Mouse (Mus musculus) erythroblast, embryonic 14.5 days (primary cell): ENCODE data around the gene Zbtb24. TPM values are rescaled to one million over a fixed set of nuclear protein-coding genes. Genes with fewer than 3 reads are reported as not detected.

Experiments used
- H3K27me3 ChIP-seq: 2 replicates; pipeline ENCODE4 v1.6.1; 2012; ENCODE audit warnings: inconsistent platforms; ENCODE audit not compliant: control insufficient read depth
- H3K36me3 ChIP-seq: 2 replicates; pipeline ENCODE4 v1.6.1; 2012; ENCODE audit warnings: mild to moderate bottlenecking, inconsistent platforms; ENCODE audit not compliant: control insufficient read depth
- H3K4me1 ChIP-seq: 2 replicates; pipeline ENCODE4 v1.6.1; 2012; ENCODE audit warnings: inconsistent platforms; ENCODE audit not compliant: control insufficient read depth
- H3K4me3 ChIP-seq: replicated peaks from 2 replicates; pipeline ENCODE3; 2012; ENCODE audit warnings: moderate library complexity, mild to moderate bottlenecking, inconsistent platforms
- H3K9me3 ChIP-seq: 2 replicates; pipeline ENCODE4 v1.6.1; 2012; ENCODE audit warnings: low read length, inconsistent platforms, mixed read lengths; ENCODE audit not compliant: control insufficient read depth
- GATA1 ChIP-seq: IDR thresholded peaks from 2 replicates; pipeline ENCODE4 v1.6.1; 2012; ENCODE audit warnings: low read length, inconsistent platforms, mixed read lengths
- TAL1 ChIP-seq: IDR thresholded peaks from 3 replicates; pipeline ENCODE4 v1.6.1; 2012; ENCODE audit warnings: low read length, inconsistent platforms, mixed read lengths
- polyA plus RNA-seq: library from polyadenylated mRNA; stranded (reverse); fragments of >175 nt; gene quantifications from 2 replicates; pipeline ENCODE4 v1.2.3, GENCODE M21; 2012

Gene Zbtb24
- polyA plus RNA-seq, 1 experiment: 0.45 TPM

- no peak overlapping the region for H3K4me3 ChIP-seq
- H3K27me3 ChIP-seq: no peaks in the 10 kb centered on the region
- H3K36me3 ChIP-seq: peaks cover 57% of the 10 kb centered on the region
- peaks cover 7% of the 10 kb centered on the region for H3K4me1 ChIP-seq
- TF ChIP-seq TAL1 (no peak), GATA1 (no peak)
- H3K9me3 ChIP-seq: no peaks in the 10 kb centered on the region
These were observed 10.3 kb downstream of the Zbtb24 start for GRCm38 (mm10) chr10:41460501-41460900.

- H3K4me3 ChIP-seq: no peak overlapping the region
- no peak for TF ChIP-seq TAL1
- no peak for TF ChIP-seq GATA1
These were observed 11.0 kb downstream of the Zbtb24 start for GRCm38 (mm10) chr10:41461057-41461722.

GRCm38 (mm10) chr10:41464401-41464955 lies 14.3 kb downstream of the Zbtb24 start:
- no peak for TF ChIP-seq TAL1
- Histone ChIP-seq H3K4me1 (no peaks in the 10 kb centered on the region), H3K9me3 (no peaks in the 10 kb centered on the region), H3K36me3 (peaks cover 36% of the 10 kb centered on the region), H3K27me3 (no peaks in the 10 kb centered on the region), H3K4me3 (no peak overlapping the region)

More at GRCm38 (mm10) chr10:41461057-41461722, 11.0 kb downstream of the Zbtb24 start:
- Histone ChIP-seq H3K27me3 (no peaks in the 10 kb centered on the region), H3K4me1 (peaks cover 5% of the 10 kb centered on the region), H3K9me3 (no peaks in the 10 kb centered on the region), H3K36me3 (peaks cover 53% of the 10 kb centered on the region)

- peaks cover 23% of the 10 kb centered on the region for H3K36me3 ChIP-seq
- no peaks in the 10 kb centered on the region for H3K4me1 ChIP-seq
- no peaks in the 10 kb centered on the region for H3K9me3 ChIP-seq
- TF ChIP-seq TAL1: no peak
- no peak for TF ChIP-seq GATA1
- H3K4me3 ChIP-seq: no peak overlapping the region
- H3K27me3 ChIP-seq: peaks cover 2% of the 10 kb centered on the region; the same call in 1 of the 2 replicates
These were observed 17.1 kb downstream of the Zbtb24 start for GRCm38 (mm10) chr10:41467325-41467724.

- peaks cover 27% of the 10 kb centered on the region for H3K4me1 ChIP-seq
- no peaks in the 10 kb centered on the region for H3K9me3 ChIP-seq
- H3K4me3 ChIP-seq: no peak overlapping the region
- peaks cover 5% of the 10 kb centered on the region for H3K36me3 ChIP-seq
- TF ChIP-seq GATA1 (no peak), TAL1 (no peak)
- H3K27me3 ChIP-seq: peaks cover 2% of the 10 kb centered on the region; the same call in 1 of the 2 replicates
These were observed 20.5 kb downstream of the Zbtb24 start for GRCm38 (mm10) chr10:41470693-41471092.

- Histone ChIP-seq H3K27me3 (peaks cover 18% of the 10 kb centered on the region), H3K36me3 (no peaks in the 10 kb centered on the region), H3K4me3 (no peak overlapping the region), H3K9me3 (no peaks in the 10 kb centered on the region), H3K4me1 (peaks cover 46% of the 10 kb centered on the region)
- no peak for TF ChIP-seq TAL1
- no peak for TF ChIP-seq GATA1
These were observed 22.4 kb downstream of the Zbtb24 start for GRCm38 (mm10) chr10:41472534-41472933.

GRCm38 (mm10) chr10:41472962-41473481 lies 22.8 kb downstream of the Zbtb24 start:
- no peak for TF ChIP-seq GATA1
- Histone ChIP-seq H3K27me3 (peaks cover 22% of the 10 kb centered on the region), H3K4me1 (peaks cover 51% of the 10 kb centered on the region), H3K9me3 (no peaks in the 10 kb centered on the region), H3K4me3 (no peak overlapping the region), H3K36me3 (no peaks in the 10 kb centered on the region)

- H3K4me1 ChIP-seq: peaks cover 52% of the 10 kb centered on the region
- H3K9me3 ChIP-seq: no peaks in the 10 kb centered on the region
- H3K27me3 ChIP-seq: peaks cover 22% of the 10 kb centered on the region
- no peaks in the 10 kb centered on the region for H3K36me3 ChIP-seq
- TF ChIP-seq GATA1 (no peak), TAL1 (no peak)
- no peak overlapping the region for H3K4me3 ChIP-seq
These were observed 23.7 kb downstream of the Zbtb24 start for GRCm38 (mm10) chr10:41473782-41474468.

GRCm38 (mm10) chr10:41474981-41475391 lies 24.8 kb downstream of the Zbtb24 start:
- TF ChIP-seq TAL1 (no peak), GATA1 (no peak)
- H3K4me1 ChIP-seq: peaks cover 52% of the 10 kb centered on the region
- no peaks in the 10 kb centered on the region for H3K9me3 ChIP-seq
- H3K36me3 ChIP-seq: no peaks in the 10 kb centered on the region
- H3K27me3 ChIP-seq: peaks cover 22% of the 10 kb centered on the region
- H3K4me3 ChIP-seq: no peak overlapping the region
